8 mouse cellular contexts compared by ENCODE assay signal in the genomic region with DNA sequence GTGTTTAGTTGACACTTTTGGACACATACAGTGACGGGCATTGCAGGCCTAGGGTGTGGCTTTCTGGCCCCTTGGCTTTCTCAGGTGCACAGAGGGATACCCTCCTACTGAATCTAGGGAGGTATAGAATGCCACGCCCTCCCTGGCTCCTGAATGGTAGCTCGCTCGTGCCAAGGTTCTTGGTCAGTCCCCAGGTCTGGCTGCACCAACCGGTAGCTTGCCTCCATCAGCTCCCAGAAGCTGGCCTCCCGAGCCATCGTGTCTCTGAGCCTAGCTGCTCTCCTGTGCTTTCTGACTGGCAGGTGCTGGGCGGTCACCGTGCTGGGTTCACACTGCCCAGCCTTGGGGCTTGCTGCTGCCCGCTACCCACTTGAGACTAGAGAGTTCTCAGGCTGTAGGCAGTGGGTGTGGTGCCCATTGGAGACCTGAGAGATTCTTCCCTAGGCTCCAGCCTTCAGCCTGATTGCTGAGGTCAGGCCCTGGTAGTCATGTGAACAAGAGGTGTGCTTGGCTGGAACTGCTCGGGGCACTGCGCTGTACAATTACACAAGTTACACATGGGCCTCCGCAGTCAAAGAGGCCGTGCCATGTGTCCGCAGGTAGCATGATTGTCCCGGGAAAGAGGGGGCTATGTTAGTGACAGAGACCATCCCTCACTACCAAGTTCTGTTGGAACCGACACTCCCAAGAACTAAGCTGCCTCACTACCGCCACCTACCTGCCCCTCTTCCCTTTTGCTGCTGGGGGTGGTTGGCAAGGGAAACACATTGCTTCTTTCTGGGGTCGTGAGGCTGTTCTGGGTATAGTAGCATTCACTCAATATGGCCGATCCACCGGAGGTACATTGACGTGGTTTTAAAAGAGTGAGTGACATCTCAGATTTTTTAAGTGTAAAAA. TPM values are rescaled to one million over a fixed set of nuclear protein-coding genes. Genes with fewer than 3 reads are reported as not detected.
A peak's percentile ranks its signal among the peaks of the same experiment; 100 is the strongest.
DNase-seq lines count a peak whose midpoint lies in the region; ATAC-seq and TF ChIP-seq lines count a peak whose summit lies in the region.

No protein-coding gene starts in this region.

- ATAC-seq in heart, embryonic 11.5 days (replicated peaks; ENCODE audit: insufficient number of reproducible peaks, low FRiP score, low TSS enrichment), result no peak
- ATAC-seq in intestine, embryonic 15.5 days, result no peak
- ATAC-seq in stomach, postnatal 0 days (ENCODE audit: low FRiP score, low TSS enrichment), result no peak

- H3K4me2 ChIP-seq in heart, embryonic 11.5 days, result no peak overlapping the region
- H3K4me2 ChIP-seq in intestine, embryonic 15.5 days (replicated peaks), result no peak overlapping the region
- no peak overlapping the region for H3K4me2 ChIP-seq in stomach, postnatal 0 days (replicated peaks; ENCODE audit: low read depth)

- peak; percentile 55 for TF ChIP-seq CTCF in C2C12 (IDR thresholded peaks at IDR 0.05; ENCODE audit: control insufficient read depth, insufficient read depth, insufficient read length)
- TF ChIP-seq CTCF in cortical plate, adult 2 months (IDR thresholded peaks at IDR 0.05; ENCODE audit: extremely low read depth, insufficient read depth, low read length), result peak; percentile 58
- TF ChIP-seq CTCF in stomach, postnatal 0 days (IDR thresholded peaks at IDR 0.05; ENCODE audit: low read depth), result peak; percentile 70

- TF ChIP-seq POLR2A in cortical plate, adult 2 months (IDR thresholded peaks at IDR 0.05; ENCODE audit: extremely low read depth, insufficient read depth, low read length), result no peak

- TF ChIP-seq EP300 in stomach, postnatal 0 days (optimal IDR thresholded peaks at IDR 0.05), result no peak

- H3K79me3 ChIP-seq in C2C12 (ENCODE audit: low read depth), result no peaks in the 10 kb centered on the region

- WGBS in heart, embryonic 11.5 days (ENCODE audit: insufficient replicate concordance), result 74% methylated on average over 22 of the region's 22 CpGs
- 82% methylated on average over 22 of the region's 22 CpGs for WGBS in intestine, embryonic 15.5 days
- WGBS in stomach, postnatal 0 days, result 77% methylated on average over 22 of the region's 22 CpGs

- no peaks in the 10 kb centered on the region for H3K9me3 ChIP-seq in heart, embryonic 11.5 days (replicated peaks; ENCODE audit: control insufficient read depth, low read length)
- no peaks in the 10 kb centered on the region for H3K9me3 ChIP-seq in intestine, embryonic 15.5 days
- no peaks in the 10 kb centered on the region for H3K9me3 ChIP-seq in stomach, postnatal 0 days (ENCODE audit: control insufficient read depth, low read length)

- no peak for DNase-seq in heart, adult 8-10 months (ENCODE audit: low spot score)
- peak; percentile 54 for DNase-seq in stomach, postnatal 0 days (ENCODE audit: low spot score)
- no peak for DNase-seq in ovary, adult 18-20 months (ENCODE audit: low spot score)
- no peak for DNase-seq in urinary bladder, postnatal 25 days (ENCODE audit: low spot score)

- H3K36me3 ChIP-seq in heart, embryonic 11.5 days (ENCODE audit: control insufficient read depth, insufficient read depth, low read length), result peaks cover 6% of the 10 kb centered on the region
- peaks cover 6% of the 10 kb centered on the region for H3K36me3 ChIP-seq in C2C12 (ENCODE audit: control insufficient read depth, insufficient read depth)
- H3K36me3 ChIP-seq in intestine, embryonic 15.5 days, result peaks cover 4% of the 10 kb centered on the region; the same call in 1 of the 2 replicates
- no peaks in the 10 kb centered on the region; the same call in 1 of the 2 replicates for H3K36me3 ChIP-seq in stomach, postnatal 0 days (ENCODE audit: control insufficient read depth, insufficient read depth, low read length)

- no peaks in the 10 kb centered on the region for H3K27me3 ChIP-seq in heart, embryonic 11.5 days (ENCODE audit: control insufficient read depth, insufficient read depth, low read length)
- H3K27me3 ChIP-seq in C2C12 (ENCODE audit: control insufficient read depth, insufficient read depth, insufficient read length), result no peaks in the 10 kb centered on the region
- no peaks in the 10 kb centered on the region for H3K27me3 ChIP-seq in intestine, embryonic 15.5 days (replicated peaks)
- H3K27me3 ChIP-seq in stomach, postnatal 0 days (ENCODE audit: control insufficient read depth, insufficient read depth, low read length), result no peaks in the 10 kb centered on the region

- H3K79me2 ChIP-seq in C2C12 (ENCODE audit: control insufficient read depth, insufficient read depth), result peaks cover 26% of the 10 kb centered on the region

- no peak overlapping the region for H3K4me3 ChIP-seq in heart, embryonic 11.5 days (ENCODE audit: low read depth, low read length)
- no peak overlapping the region for H3K4me3 ChIP-seq in C2C12 (ENCODE audit: insufficient read depth, poor library complexity, severe bottlenecking)
- H3K4me3 ChIP-seq in cortical plate, adult 2 months (ENCODE audit: insufficient read depth, low read length), result no peak overlapping the region
- H3K4me3 ChIP-seq in intestine, embryonic 15.5 days (replicated peaks), result no peak overlapping the region
- H3K4me3 ChIP-seq in stomach, postnatal 0 days (ENCODE audit: low read depth, low read length), result no peak overlapping the region

- H3K4me1 ChIP-seq in heart, embryonic 11.5 days (ENCODE audit: control insufficient read depth, insufficient read depth, low read length), result peaks cover 89% of the 10 kb centered on the region
- H3K4me1 ChIP-seq in cortical plate, adult 2 months (ENCODE audit: control insufficient read depth, insufficient read depth, low read length), result peaks cover 21% of the 10 kb centered on the region
- peaks cover 54% of the 10 kb centered on the region for H3K4me1 ChIP-seq in intestine, embryonic 15.5 days (replicated peaks)
- peaks cover 7% of the 10 kb centered on the region for H3K4me1 ChIP-seq in stomach, postnatal 0 days (replicated peaks; ENCODE audit: control insufficient read depth, insufficient read depth)

- H3ac ChIP-seq in C2C12 (ENCODE audit: control insufficient read depth, insufficient read length, low read depth), result no peak overlapping the region

- H3K9ac ChIP-seq in heart, embryonic 11.5 days (ENCODE audit: low read depth, low read length), result no peak overlapping the region
- H3K9ac ChIP-seq in intestine, embryonic 15.5 days, result no peak overlapping the region
- H3K9ac ChIP-seq in stomach, postnatal 0 days (ENCODE audit: low read length), result no peak overlapping the region

- H3K27ac ChIP-seq in heart, embryonic 11.5 days (ENCODE audit: low read depth, low read length), result peak overlapping the region; percentile 95; the same call in 1 of the 2 replicates
- H3K27ac ChIP-seq in cortical plate, adult 2 months (ENCODE audit: insufficient read depth, low read length), result no peak overlapping the region
- peak overlapping the region; percentile 15; the same call in 1 of the 2 replicates for H3K27ac ChIP-seq in intestine, embryonic 15.5 days
- H3K27ac ChIP-seq in stomach, postnatal 0 days (replicated peaks), result no peak overlapping the region

TF ChIP-seq in C2C12, 6 proteins besides CTCF, POLR2A, EP300 and RAD21:
- TF ChIP-seq MYOD1 (IDR thresholded peaks at IDR 0.05; ENCODE audit: control insufficient read depth, insufficient read length, low read depth), result no peak
- TF ChIP-seq MAX (IDR thresholded peaks at IDR 0.05), result no peak
- no peak for TF ChIP-seq MYOG (IDR thresholded peaks at IDR 0.05; ENCODE audit: control insufficient read depth, extremely low read depth, insufficient read length)

RNA-seq across cellular contexts. Expression of gene Gins2, which starts 27.3 kb away (rescaled TPM):
- polyA plus RNA-seq in heart, embryonic 11.5 days (2014; fragmentation: Nextera tagmentation; extraction: Ambion mirVana), result 81.8 and 82.7 TPM in 2 replicates
- total RNA-seq in heart, adult 8-10 months (2022), result 1 to 10 TPM in 3 of 4 experiments, under 1 TPM in 1; 0.98 to 1.7 (median 1.7) TPM
- polyA plus RNA-seq in C2C12 (2012; fragmentation: generic; extraction: Trizol), result 69.8 TPM
- polyA plus RNA-seq in cortical plate, adult 2 months (2012; rRNA removed), result 2.2 and 2.4 TPM in 2 replicates
- polyA plus RNA-seq in intestine, embryonic 15.5 days (2015; fragmentation: Nextera tagmentation; extraction: Ambion mirVana), result 88.4 and 88.8 TPM in 2 replicates
- polyA plus RNA-seq in stomach, postnatal 0 days (2015; fragmentation: Nextera tagmentation; extraction: Ambion mirVana), result 31.0 and 35.5 TPM in 2 replicates

Comparison
In these comparisons a context has a peak if more than half of its experiments do, and no peak if none do; other contexts are left out.
1. H3K27ac ChIP-seq: peak in heart, embryonic 11.5 days (single experiment) and intestine, embryonic 15.5 days (single experiment); none in cortical plate, adult 2 months (single experiment) and stomach, postnatal 0 days (single experiment).
2. Peak in every context shown above with its lines, with median percentiles within 50 percentile points of each other: CTCF ChIP-seq.